Mouse (Mus musculus): ENCODE measurements around the gene Auh. TPM values are rescaled to one million over a fixed set of nuclear protein-coding genes. Genes with fewer than 3 reads are reported as not detected.

Auh gene
- polyA plus RNA-seq, 1 experiment from 2014 or later: 45.1 TPM

GRCm38 (mm10) chr13:52792242-52792844 lies 137.1 kb downstream of the Auh start:
- 89% methylated on average over 9 of the region's 9 CpGs for WGBS
- Histone ChIP-seq H3K4me1 (ENCODE audit: control insufficient read depth, insufficient read depth, low read length) (no peaks in the 10 kb centered on the region), H3K9me3 (ENCODE audit: control insufficient read depth, low read length) (no peaks in the 10 kb centered on the region), H3K36me3 (ENCODE audit: control insufficient read depth, insufficient read depth, low read length) (no peaks in the 10 kb centered on the region), H3K9ac (ENCODE audit: low read depth, low read length) (no peak overlapping the region), H3K4me3 (ENCODE audit: low read length) (no peak overlapping the region), H3K27ac (ENCODE audit: low read length) (no peak overlapping the region), H3K27me3 (replicated peaks; ENCODE audit: control insufficient read depth, insufficient read depth, low read length) (no peaks in the 10 kb centered on the region), H3K4me2 (ENCODE audit: low read depth, low read length) (no peak overlapping the region)
- ATAC-seq: no peak

DNA sequence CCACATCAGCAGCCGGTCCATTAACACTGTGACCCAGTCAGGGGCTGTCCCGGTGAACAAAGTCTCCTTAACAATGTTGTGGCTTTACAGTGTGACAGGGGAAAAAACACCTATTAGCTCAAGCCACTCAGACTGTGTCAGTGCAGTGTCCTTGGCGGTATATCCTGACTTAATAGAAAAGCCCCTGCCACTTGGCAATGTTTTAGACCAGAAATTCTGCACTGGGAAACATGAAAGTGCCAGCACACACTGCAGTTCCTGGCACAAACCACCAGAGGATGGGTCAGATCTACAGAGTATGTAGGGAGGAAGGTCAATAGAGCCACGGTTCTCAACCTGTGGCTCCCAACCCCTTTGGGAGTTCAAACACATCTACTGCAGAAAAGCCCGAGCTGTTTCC lies 138.6 kb downstream of the Auh start:
- Histone ChIP-seq H3K36me3 (ENCODE audit: control insufficient read depth, insufficient read depth, low read length) (no peaks in the 10 kb centered on the region), H3K27ac (ENCODE audit: low read length) (no peak overlapping the region), H3K4me3 (ENCODE audit: low read length) (no peak overlapping the region), H3K4me1 (ENCODE audit: control insufficient read depth, insufficient read depth, low read length) (no peaks in the 10 kb centered on the region), H3K9me3 (ENCODE audit: control insufficient read depth, low read length) (no peaks in the 10 kb centered on the region), H3K27me3 (replicated peaks; ENCODE audit: control insufficient read depth, insufficient read depth, low read length) (no peaks in the 10 kb centered on the region), H3K9ac (ENCODE audit: low read depth, low read length) (no peak overlapping the region), H3K4me2 (ENCODE audit: low read depth, low read length) (no peak overlapping the region)
- WGBS: 84% methylated on average over 5 of the region's 5 CpGs
- ATAC-seq: no peak

Other genes starting within 250 kb of the Auh start
- 28.4 and 30.0 TPM in 2 replicates for gene Nfil3, start 51.4 kb upstream of the Auh start, polyA plus RNA-seq (2015; fragmentation: Nextera tagmentation; extraction: Ambion mirVana)

All from intestine, embryonic 16.5 days (tissue).